In the genomic region with DNA sequence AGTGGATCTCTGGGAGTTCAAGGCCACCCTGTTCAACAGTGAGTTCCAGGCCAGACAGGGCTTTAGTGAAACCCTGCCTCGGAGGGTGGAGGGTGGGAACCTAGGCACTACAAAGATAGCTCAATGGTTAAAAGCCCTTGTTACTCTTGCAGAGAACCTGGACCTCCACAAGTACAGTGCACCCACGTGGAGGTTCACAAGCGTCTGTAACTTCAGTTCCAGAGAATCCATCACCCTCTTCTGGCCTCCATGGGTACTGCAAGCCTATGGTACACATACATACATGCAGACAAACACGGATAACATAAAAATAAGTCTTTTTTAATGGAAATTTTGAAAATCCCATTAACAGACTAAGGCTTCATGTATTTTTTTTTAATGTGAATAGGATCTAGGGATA, we compare ENCODE assay signal across 30 mouse cellular contexts. TPM values are rescaled to one million over a fixed set of nuclear protein-coding genes. Genes with fewer than 3 reads are reported as not detected.
A peak's percentile ranks its signal among the peaks of the same experiment; 100 is the strongest.
DNase-seq lines count a peak whose midpoint lies in the region; ATAC-seq and TF ChIP-seq lines count a peak whose summit lies in the region.
"Had no signal": no experiment of that assay in that cellular context is flagged by ENCODE, and none has a peak within 500 bp of the region (broad histone marks: within the 10 kb centered on the region; RNA-seq: fewer than 3 reads in every experiment).

No protein-coding gene starts in this region.

- H3K4me1 ChIP-seq in E14TG2a.4 (replicated peaks; ENCODE audit: low read depth, low read length) = peaks cover 13% of the 10 kb centered on the region
- H3K4me1 ChIP-seq in MEL (ENCODE audit: control insufficient read depth in 1 of 2, insufficient read depth in 2 of 2, low read length in 2 of 2) = no peaks in the 10 kb centered on the region
- H3K4me1 ChIP-seq in intestine, postnatal 0 days (replicated peaks; ENCODE audit: control insufficient read depth, insufficient read depth, low read length) = no peaks in the 10 kb centered on the region
- H3K4me1 ChIP-seq: embryonic facial prominence, embryonic 12.5 days; embryonic facial prominence, embryonic 15.5 days; forebrain, embryonic 15.5 days; heart, embryonic 12.5 days; heart, embryonic 15.5 days; intestine, embryonic 15.5 days had no signal

- ATAC-seq in intestine, postnatal 0 days = no peak
- ATAC-seq: activated CD4-positive, CD25-positive, alpha-beta regulatory T cell, adult 4 months; CD4-positive, CD25-positive, alpha-beta regulatory T cell, adult 4 months; forebrain, embryonic 15.5 days; hindbrain, embryonic 16.5 days; intestine, embryonic 15.5 days; Patski had no signal

- TF ChIP-seq POLR2A in MEL (IDR thresholded peaks at IDR 0.05; ENCODE audit: control insufficient read depth in 1 of 2, insufficient read depth in 1 of 2, low read depth in 1 of 2, low read length in 2 of 2, poor library complexity in 1 of 2) = no peak

- TF ChIP-seq RAD21 in MEL (IDR thresholded peaks at IDR 0.05; ENCODE audit: low read depth, low read length) = no peak

- H3K4me3 ChIP-seq in layer of hippocampus, adult 2 months = no peak overlapping the region
- H3K4me3 ChIP-seq in E14TG2a.4 (replicated peaks; ENCODE audit: low read length) = no peak overlapping the region
- H3K4me3 ChIP-seq in MEL (ENCODE audit: control insufficient read depth in 1 of 2, insufficient read depth in 1 of 2, low read depth in 2 of 2, low read length in 2 of 2) = no peak overlapping the region
- no peak overlapping the region for H3K4me3 ChIP-seq in intestine, postnatal 0 days (ENCODE audit: low read depth, low read length)
- H3K4me3 ChIP-seq: embryonic facial prominence, embryonic 12.5 days; embryonic facial prominence, embryonic 15.5 days; forebrain, embryonic 15.5 days; heart, embryonic 12.5 days; heart, embryonic 15.5 days; hindbrain, embryonic 10.5 days; hindbrain, embryonic 13.5 days; intestine, embryonic 15.5 days had no signal

- WGBS in intestine, postnatal 0 days = 86% methylated on average over 4 of the region's 4 CpGs

- H3K27ac ChIP-seq in layer of hippocampus, adult 2 months = no peak overlapping the region
- H3K27ac ChIP-seq in MEL (ENCODE audit: control insufficient read depth, low read depth, low read length) = no peak overlapping the region
- H3K27ac ChIP-seq in intestine, postnatal 0 days (ENCODE audit: low read depth, low read length) = no peak overlapping the region
- H3K27ac ChIP-seq: embryonic facial prominence, embryonic 12.5 days; embryonic facial prominence, embryonic 15.5 days; forebrain, embryonic 15.5 days; heart, embryonic 15.5 days; hindbrain, embryonic 10.5 days; hindbrain, embryonic 13.5 days; intestine, embryonic 15.5 days had no signal

- no peak overlapping the region for H3K4me2 ChIP-seq in intestine, postnatal 0 days (replicated peaks; ENCODE audit: low read depth)
- H3K4me2 ChIP-seq: embryonic facial prominence, embryonic 12.5 days; embryonic facial prominence, embryonic 15.5 days; forebrain, embryonic 15.5 days; heart, embryonic 12.5 days; heart, embryonic 15.5 days; hindbrain, embryonic 13.5 days; intestine, embryonic 15.5 days had no signal

- H3K36me3 ChIP-seq in E14TG2a.4 (ENCODE audit: insufficient read depth, low read length) = no peaks in the 10 kb centered on the region
- H3K36me3 ChIP-seq in MEL (ENCODE audit: control insufficient read depth in 1 of 2, insufficient read depth in 2 of 2, low read length in 2 of 2) = no peaks in the 10 kb centered on the region
- H3K36me3 ChIP-seq in intestine, postnatal 0 days (ENCODE audit: control insufficient read depth, insufficient read depth) = no peaks in the 10 kb centered on the region
- H3K36me3 ChIP-seq: embryonic facial prominence, embryonic 12.5 days; embryonic facial prominence, embryonic 15.5 days; forebrain, embryonic 15.5 days; heart, embryonic 12.5 days; heart, embryonic 15.5 days; hindbrain, embryonic 10.5 days; hindbrain, embryonic 13.5 days; intestine, embryonic 15.5 days had no signal

- H3K9me3 ChIP-seq in E14TG2a.4 (ENCODE audit: low read length) (no peaks in the 10 kb centered on the region; the same call in 1 of the 2 replicates), MEL (replicated peaks; ENCODE audit: insufficient read depth, low read length) (no peaks in the 10 kb centered on the region)
- no peaks in the 10 kb centered on the region for H3K9me3 ChIP-seq in intestine, postnatal 0 days (ENCODE audit: control insufficient read depth)
- H3K9me3 ChIP-seq: embryonic facial prominence, embryonic 15.5 days; forebrain, embryonic 15.5 days; intestine, embryonic 15.5 days had no signal

- H3K79me2 ChIP-seq in MEL (ENCODE audit: control insufficient read depth, insufficient read depth, low read length, poor library complexity) = no peaks in the 10 kb centered on the region

- no peak for TF ChIP-seq EP300 in MEL (IDR thresholded peaks at IDR 0.05; ENCODE audit: low read depth in 1 of 2, low read length in 2 of 2)

- no peak for DNase-seq in layer of hippocampus, adult 2 months (ENCODE audit: low spot score in 2 of 2)
- no peak for DNase-seq in layer of hippocampus, postnatal 36 days
- peak; percentile 3 for DNase-seq in MEL (ENCODE audit: low read depth, low spot score)
- no peak for DNase-seq in embryo, embryonic 9.5 days (ENCODE audit: extremely low spot score)
- DNase-seq: adrenal gland, adult 8-10 months; adrenal gland, postnatal 36 days; cerebellum, adult 18-20 months; cerebellum, adult 9-10 months; cerebellum, postnatal 14 days; gastrocnemius, postnatal 10 days; gastrocnemius, postnatal 36 days; heart, postnatal 10 days; heart, postnatal 36 days had no signal

- TF ChIP-seq CTCF in layer of hippocampus, adult 2 months (conservative IDR thresholded peaks at IDR 0.05) = 0 out of 2 replicates have a peak, but pooled peaks have one; percentile 13
- peak; percentile 75 for TF ChIP-seq CTCF in E14TG2a.4 (conservative IDR thresholded peaks at IDR 0.05; ENCODE audit: low read length)
- TF ChIP-seq CTCF in MEL (IDR thresholded peaks at IDR 0.05 in 2 of 3, conservative IDR thresholded peaks at IDR 0.05 in 1 of 3; ENCODE audit: control insufficient read depth in 1 of 3, insufficient read depth in 1 of 3, low read depth in 2 of 3, low read length in 3 of 3, poor library complexity in 1 of 3, severe bottlenecking in 1 of 3) = peak in 1 of 3 experiments; percentile 11; a peak in 1 of 6 replicates
- no peak for TF ChIP-seq CTCF in intestine, postnatal 0 days (IDR thresholded peaks at IDR 0.05; ENCODE audit: low read depth)

- peaks cover 47% of the 10 kb centered on the region for H3K27me3 ChIP-seq in E14TG2a.4 (ENCODE audit: insufficient read depth, low read length)
- H3K27me3 ChIP-seq in MEL (ENCODE audit: control insufficient read depth in 1 of 2, insufficient read depth in 2 of 2, low read length in 2 of 2) = no peaks in the 10 kb centered on the region
- peaks cover 24% of the 10 kb centered on the region for H3K27me3 ChIP-seq in intestine, postnatal 0 days (replicated peaks; ENCODE audit: control insufficient read depth, insufficient read depth, low read length)

- no peak overlapping the region for H3K9ac ChIP-seq in MEL (ENCODE audit: control insufficient read depth, low read depth, low read length, poor library complexity, severe bottlenecking)
- no peak overlapping the region for H3K9ac ChIP-seq in intestine, postnatal 0 days (ENCODE audit: low read depth, low read length)
- H3K9ac ChIP-seq: embryonic facial prominence, embryonic 12.5 days; embryonic facial prominence, embryonic 15.5 days; forebrain, embryonic 15.5 days; heart, embryonic 12.5 days; heart, embryonic 15.5 days; hindbrain, embryonic 13.5 days; intestine, embryonic 15.5 days had no signal

TF ChIP-seq in MEL, 35 proteins besides CTCF, POLR2A, EP300 and RAD21:
- TF ChIP-seq SIN3A (IDR thresholded peaks at IDR 0.05; ENCODE audit: low read length) = no peak
- TF ChIP-seq CHD1 (IDR thresholded peaks at IDR 0.05; ENCODE audit: low read depth, low read length) = no peak
- TF ChIP-seq TCF12 (IDR thresholded peaks at IDR 0.05; ENCODE audit: low read depth, low read length) = no peak
- no peak for TF ChIP-seq POLR2AphosphoS5 (IDR thresholded peaks at IDR 0.05; ENCODE audit: borderline replicate concordance, low read depth, low read length)
- TF ChIP-seq ZC3H11A (IDR thresholded peaks at IDR 0.05; ENCODE audit: low read depth, low read length) = no peak
- no peak for TF ChIP-seq MYC (IDR thresholded peaks at IDR 0.05; ENCODE audit: low read depth, low read length)
- no peak for TF ChIP-seq KAT2A (conservative IDR thresholded peaks at IDR 0.05; ENCODE audit: low read depth, low read length)
- no peak for TF ChIP-seq RCOR1 (IDR thresholded peaks at IDR 0.05; ENCODE audit: low read depth, low read length)

RNA-seq across cellular contexts. Expression of a gene that starts 18.8 kb away (rescaled TPM):
- 1 to 10 TPM in 1 of 2 experiments, under 1 TPM in 1; 0.92 to 1.3 TPM for total RNA-seq in layer of hippocampus, adult 2 months (2021)
- 1 to 10 TPM in 1 of 2 experiments, under 1 TPM in 1; 0.35 to 1.1 TPM for total RNA-seq in layer of hippocampus, postnatal 36 days (2021)
- total RNA-seq in MEL (2012; rRNA removed) = not detected in 2 replicates
- not detected for polyA plus RNA-seq in MEL (2012; ENCODE audit: insufficient read depth in 1 of 2, insufficient read length in 2 of 2, low read depth in 1 of 2, low replicate concordance in 2 of 2, missing spikeins in 1 of 2)
- 0.07 TPM in 1 of 2 replicates, not detected in the other for polyA plus RNA-seq in intestine, postnatal 0 days (2015; fragmentation: Nextera tagmentation; extraction: Ambion mirVana)
- total RNA-seq: gastrocnemius, adult 18-20 months; gastrocnemius, postnatal 10 days; gastrocnemius, postnatal 36 days; granulocyte monocyte progenitor cell, adult 5-6 weeks; heart, adult 8-10 months; heart, postnatal 10 days; heart, postnatal 36 days had no signal
- polyA plus RNA-seq: activated CD4-positive, CD25-positive, alpha-beta regulatory T cell, adult 4 months; CD4-positive, CD25-positive, alpha-beta regulatory T cell, adult 4 months; heart, embryonic 15.5 days; Patski had no signal
